Mouse (Mus musculus): ENCODE measurements around the gene Prkg1. TPM values are rescaled to one million over a fixed set of nuclear protein-coding genes. Genes with fewer than 3 reads are reported as not detected.

Gene Prkg1
- total and polyA plus RNA-seq, 3 experiments: not detected

GRCm38 (mm10) chr19:30516771-30517170 is 1248.1 kb downstream of the Prkg1 start:
- Histone ChIP-seq H3K9me3 (replicated peaks; ENCODE audit: insufficient read depth, low read length) (no peaks in the 10 kb centered on the region), H3K4me1 (ENCODE audit: control insufficient read depth in 1 of 2, insufficient read depth in 2 of 2, low read length in 2 of 2) (no peaks in the 10 kb centered on the region), H3K36me3 (ENCODE audit: control insufficient read depth in 1 of 2, insufficient read depth in 2 of 2, low read length in 2 of 2) (no peaks in the 10 kb centered on the region), H3K9ac (ENCODE audit: control insufficient read depth, low read depth, low read length, poor library complexity, severe bottlenecking) (no peak overlapping the region), H3K27ac (ENCODE audit: control insufficient read depth, low read depth, low read length) (no peak overlapping the region), H3K4me3 (ENCODE audit: control insufficient read depth in 1 of 2, insufficient read depth in 1 of 2, low read depth in 2 of 2, low read length in 2 of 2) (no peak overlapping the region), H3K79me2 (ENCODE audit: control insufficient read depth, insufficient read depth, low read length, poor library complexity) (no peaks in the 10 kb centered on the region), H3K27me3 (ENCODE audit: control insufficient read depth in 1 of 2, insufficient read depth in 2 of 2, low read length in 2 of 2) (no peaks in the 10 kb centered on the region)
- TF ChIP-seq KAT2A (conservative IDR thresholded peaks at IDR 0.05; ENCODE audit: low read depth, low read length): no peak
- TF ChIP-seq ETS1 (IDR thresholded peaks at IDR 0.05; ENCODE audit: low read depth, low read length): no peak
- TF ChIP-seq USF2 (IDR thresholded peaks at IDR 0.05; ENCODE audit: borderline replicate concordance in 1 of 2, insufficient read depth in 1 of 2, low read depth in 1 of 2, low read length in 2 of 2): no peak
- TF ChIP-seq GATA1 (IDR thresholded peaks at IDR 0.05; ENCODE audit: low read depth, low read length): no peak
- TF ChIP-seq CHD2 (IDR thresholded peaks at IDR 0.05; ENCODE audit: low read length): no peak
- no peak for TF ChIP-seq USF1 (IDR thresholded peaks at IDR 0.05; ENCODE audit: low read depth, low read length)
- TF ChIP-seq NRF1 (IDR thresholded peaks at IDR 0.05; ENCODE audit: insufficient read depth, low read depth, low read length, poor library complexity, severe bottlenecking): no peak
- no peak for TF ChIP-seq POLR2AphosphoS2 (IDR thresholded peaks at IDR 0.05; ENCODE audit: low read length)
- TF ChIP-seq TAL1 (IDR thresholded peaks at IDR 0.05; ENCODE audit: low read length): no peak
- no peak for TF ChIP-seq HCFC1 (IDR thresholded peaks at IDR 0.05; ENCODE audit: low read depth, low read length)
- no peak for TF ChIP-seq CTCF (IDR thresholded peaks at IDR 0.05 in 2 of 3, conservative IDR thresholded peaks at IDR 0.05 in 1 of 3; ENCODE audit: control insufficient read depth in 1 of 3, insufficient read depth in 1 of 3, low read depth in 2 of 3, low read length in 3 of 3, poor library complexity in 1 of 3, severe bottlenecking in 1 of 3)
- TF ChIP-seq NELFE (IDR thresholded peaks at IDR 0.05; ENCODE audit: low read depth, low read length): no peak
- TF ChIP-seq MAFK (IDR thresholded peaks at IDR 0.05; ENCODE audit: borderline replicate concordance, low read depth, low read length): no peak
- no peak for TF ChIP-seq ZKSCAN1 (IDR thresholded peaks at IDR 0.05; ENCODE audit: low read depth, low read length)
- no peak for TF ChIP-seq BHLHE40 (IDR thresholded peaks at IDR 0.05; ENCODE audit: borderline replicate concordance, low read depth, low read length)
- TF ChIP-seq MYC (IDR thresholded peaks at IDR 0.05; ENCODE audit: low read depth, low read length): no peak
- DNase-seq (ENCODE audit: low read depth, low spot score): no peak

Other genes starting within 250 kb of the Prkg1 start
- gene A1cf, start 103.7 kb upstream of the Prkg1 start, total RNA-seq (2012; rRNA removed): not detected in 2 replicates
- not detected for gene A1cf, start 103.7 kb upstream of the Prkg1 start, polyA plus RNA-seq (2012; ENCODE audit: insufficient read depth in 1 of 2, insufficient read length in 2 of 2, low read depth in 1 of 2, low replicate concordance in 2 of 2, missing spikeins in 1 of 2)

Data from MEL (cell line).